Mouse (Mus musculus): ENCODE results near the gene Arhgap5. TPM values are rescaled to one million over a fixed set of nuclear protein-coding genes. Genes with fewer than 3 reads are reported as not detected.

The Arhgap5 gene
- polyA plus RNA-seq, 1 experiment from 2014 or later = 56.9 TPM

- H3K4me1 ChIP-seq (replicated peaks) = peaks cover 11% of the 10 kb centered on the region
- no peaks in the 10 kb centered on the region for H3K36me3 ChIP-seq
- no peaks in the 10 kb centered on the region for H3K27me3 ChIP-seq
- H3K9me3 ChIP-seq = peaks cover 1% of the 10 kb centered on the region; the same call in 1 of the 2 replicates
- H3K27ac ChIP-seq = peak overlapping the region; percentile 94
- under 1% methylated on average over 21 of the region's 21 CpGs for WGBS
- peak overlapping the region; percentile 70 for H3K9ac ChIP-seq (replicated peaks)
- peak; percentile 69 for ATAC-seq (ENCODE audit: insufficient number of reproducible peaks, insufficient read depth, low FRiP score, low TSS enrichment, low read depth)
- peak overlapping the region; percentile 61 for H3K4me2 ChIP-seq
- peak overlapping the region; percentile 74 for H3K4me3 ChIP-seq (replicated peaks)
Measured at GRCm38 (mm10) chr12:52603695-52604255, 100.0 kb downstream of the Arhgap5 start.

DNA sequence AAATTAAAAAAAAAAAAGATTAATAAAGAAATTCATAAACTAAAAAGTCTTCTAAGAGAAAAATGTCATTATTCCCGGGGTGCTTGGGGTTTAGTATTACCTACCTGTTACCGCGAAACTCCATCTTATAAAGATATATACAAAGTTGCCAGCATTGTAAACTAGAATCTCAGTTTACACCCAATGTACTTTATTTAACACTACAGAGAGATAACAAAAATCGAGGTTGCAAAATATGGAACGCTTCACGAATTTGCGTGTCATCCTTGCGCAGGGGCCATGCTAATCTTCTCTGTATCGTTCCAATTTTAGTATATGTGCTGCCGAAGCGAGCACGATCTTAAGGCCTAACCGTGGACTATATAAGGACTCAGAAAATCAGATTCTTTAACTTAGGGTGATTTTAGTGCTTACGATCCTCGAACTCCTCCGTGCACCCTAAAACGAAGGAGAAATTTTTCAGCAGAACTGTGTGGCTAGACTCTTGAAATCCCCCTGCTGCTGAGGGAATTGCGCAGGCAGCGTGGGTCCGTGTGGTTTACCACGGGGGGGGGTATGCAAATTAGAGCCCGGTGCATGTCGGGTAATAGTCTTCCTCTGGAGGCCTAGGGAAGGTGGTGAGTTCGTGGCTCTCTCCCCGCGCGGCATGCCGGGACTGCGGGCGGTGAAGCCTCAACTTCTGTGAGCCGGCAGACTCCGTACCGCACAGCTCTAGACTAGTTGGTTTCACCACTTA is 100.7 kb downstream of the Arhgap5 start:
- peak overlapping the region; percentile 74 for H3K4me3 ChIP-seq (replicated peaks)
- peak overlapping the region; percentile 70 for H3K9ac ChIP-seq (replicated peaks)
- WGBS = under 1% methylated on average over 33 of the region's 33 CpGs
- peak; percentile 82 for ATAC-seq (ENCODE audit: insufficient number of reproducible peaks, insufficient read depth, low FRiP score, low TSS enrichment, low read depth)
- H3K4me2 ChIP-seq = peak overlapping the region; percentile 61
- peak overlapping the region; percentile 94 for H3K27ac ChIP-seq
- H3K27me3 ChIP-seq = no peaks in the 10 kb centered on the region
- H3K4me1 ChIP-seq (replicated peaks) = peaks cover 11% of the 10 kb centered on the region
- H3K36me3 ChIP-seq = no peaks in the 10 kb centered on the region
- H3K9me3 ChIP-seq = no peaks in the 10 kb centered on the region

GRCm38 (mm10) chr12:52604992-52605652 is 101.3 kb downstream of the Arhgap5 start:
- 53% methylated on average over 13 of the region's 13 CpGs for WGBS
- Histone ChIP-seq H3K9ac (replicated peaks) (peak overlapping the region; percentile 70; the same call in 1 of the 2 replicates), H3K27ac (peak overlapping the region; percentile 88)

GRCm38 (mm10) chr12:52607411-52607810 is 103.6 kb downstream of the Arhgap5 start:
- no peaks in the 10 kb centered on the region for H3K27me3 ChIP-seq
- H3K4me1 ChIP-seq (replicated peaks) = peaks cover 6% of the 10 kb centered on the region; the same call in 1 of the 2 replicates
- no peak overlapping the region for H3K9ac ChIP-seq (replicated peaks)
- no peak overlapping the region for H3K4me2 ChIP-seq
- no peak overlapping the region for H3K4me3 ChIP-seq (replicated peaks)
- no peaks in the 10 kb centered on the region for H3K36me3 ChIP-seq
- 71% methylated on average over 4 of the region's 4 CpGs for WGBS
- no peaks in the 10 kb centered on the region for H3K9me3 ChIP-seq
- ATAC-seq (ENCODE audit: insufficient number of reproducible peaks, insufficient read depth, low FRiP score, low TSS enrichment, low read depth) = no peak
- no peak overlapping the region for H3K27ac ChIP-seq

More at GRCm38 (mm10) chr12:52604992-52605652, 101.3 kb downstream of the Arhgap5 start:
- Histone ChIP-seq H3K36me3 (no peaks in the 10 kb centered on the region), H3K4me3 (replicated peaks) (peak overlapping the region; percentile 74), H3K27me3 (no peaks in the 10 kb centered on the region), H3K4me2 (peak overlapping the region; percentile 61), H3K4me1 (replicated peaks) (peaks cover 11% of the 10 kb centered on the region), H3K9me3 (no peaks in the 10 kb centered on the region)
- no peak for ATAC-seq (ENCODE audit: insufficient number of reproducible peaks, insufficient read depth, low FRiP score, low TSS enrichment, low read depth)

DNA sequence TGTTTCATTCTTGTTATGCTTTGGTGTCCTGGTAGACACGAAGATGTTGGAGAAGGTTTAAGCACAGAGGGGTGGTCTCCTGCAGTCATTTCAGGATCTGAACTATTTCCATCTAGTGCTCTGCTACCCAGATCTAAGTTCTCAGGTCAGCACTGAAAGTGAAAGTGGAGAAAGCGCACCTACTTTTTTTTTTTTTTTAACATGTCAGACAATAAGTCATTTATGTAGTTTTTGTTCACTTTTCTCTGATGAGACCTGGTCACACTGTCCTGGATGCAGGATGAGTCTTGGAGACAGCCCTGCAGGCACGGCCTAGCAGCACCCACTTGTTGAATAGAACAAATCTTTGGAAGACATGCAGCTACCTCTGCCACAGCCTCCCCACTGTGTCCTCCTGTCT is 111.9 kb downstream of the Arhgap5 start:
- Histone ChIP-seq H3K4me3 (replicated peaks) (no peak overlapping the region), H3K4me2 (no peak overlapping the region), H3K36me3 (no peaks in the 10 kb centered on the region), H3K9me3 (no peaks in the 10 kb centered on the region), H3K9ac (replicated peaks) (no peak overlapping the region), H3K27me3 (no peaks in the 10 kb centered on the region), H3K27ac (no peak overlapping the region), H3K4me1 (replicated peaks) (no peaks in the 10 kb centered on the region)
- 73% methylated on average over 3 of the region's 3 CpGs for WGBS
- no peak for ATAC-seq (ENCODE audit: insufficient number of reproducible peaks, insufficient read depth, low FRiP score, low TSS enrichment, low read depth)

DNA sequence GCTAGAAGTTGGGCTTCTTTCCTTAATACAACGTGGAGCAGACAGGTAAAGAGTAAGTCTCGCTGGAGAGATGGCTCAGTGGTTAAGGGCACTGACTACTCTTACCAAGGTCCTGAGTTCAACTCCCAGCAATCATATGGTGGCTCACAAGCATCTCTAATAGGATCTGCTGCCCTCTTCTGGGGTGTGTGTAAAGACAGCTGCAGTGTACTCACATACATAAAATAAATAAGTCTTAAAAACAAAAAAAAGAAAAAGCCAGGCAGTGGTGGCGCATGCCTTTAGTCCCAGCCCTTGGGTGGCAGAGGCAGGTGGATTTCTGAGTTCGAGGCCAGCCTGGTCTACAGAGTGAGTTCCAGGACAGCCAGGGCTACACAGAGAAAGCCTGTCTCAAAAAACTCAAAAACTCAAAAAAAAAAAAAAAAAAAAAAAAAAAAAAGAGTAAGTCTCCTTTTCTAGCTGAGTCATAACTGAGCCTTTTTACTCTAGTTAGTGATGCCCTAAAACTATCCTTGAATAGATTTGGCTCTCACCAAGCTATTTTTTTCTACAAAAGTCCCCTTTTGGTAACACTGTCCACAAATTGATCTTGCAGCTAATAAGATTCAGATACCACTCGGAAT is 114.8 kb downstream of the Arhgap5 start:
- H3K4me2 ChIP-seq = no peak overlapping the region
- WGBS = 81% methylated on average over 5 of the region's 5 CpGs
- H3K36me3 ChIP-seq = no peaks in the 10 kb centered on the region
- no peak overlapping the region for H3K9ac ChIP-seq (replicated peaks)
- no peaks in the 10 kb centered on the region for H3K4me1 ChIP-seq (replicated peaks)
- H3K9me3 ChIP-seq = no peaks in the 10 kb centered on the region
- no peaks in the 10 kb centered on the region for H3K27me3 ChIP-seq
- no peak overlapping the region for H3K27ac ChIP-seq
- no peak overlapping the region for H3K4me3 ChIP-seq (replicated peaks)
- ATAC-seq (ENCODE audit: insufficient number of reproducible peaks, insufficient read depth, low FRiP score, low TSS enrichment, low read depth) = no peak

- no peaks in the 10 kb centered on the region for H3K27me3 ChIP-seq
- no peak overlapping the region for H3K4me2 ChIP-seq
- H3K4me3 ChIP-seq (replicated peaks) = no peak overlapping the region
- H3K9ac ChIP-seq (replicated peaks) = no peak overlapping the region
- no peaks in the 10 kb centered on the region for H3K9me3 ChIP-seq
- ATAC-seq (ENCODE audit: insufficient number of reproducible peaks, insufficient read depth, low FRiP score, low TSS enrichment, low read depth) = no peak
- H3K4me1 ChIP-seq (replicated peaks) = no peaks in the 10 kb centered on the region
- H3K27ac ChIP-seq = no peak overlapping the region
- no peaks in the 10 kb centered on the region for H3K36me3 ChIP-seq
Measured at GRCm38 (mm10) chr12:52619644-52620043, 115.9 kb downstream of the Arhgap5 start.

Other genes with a start within 250 kb of the Arhgap5 start
- 0.88 and 0.94 TPM in 2 replicates for gene Akap6, start 195.4 kb downstream of the Arhgap5 start, polyA plus RNA-seq (2016; fragmentation: Nextera tagmentation; extraction: Ambion mirVana)

Data from limb, embryonic 12.5 days (tissue).